Mouse (Mus musculus): ENCODE results near the gene Shq1. TPM values are rescaled to one million over a fixed set of nuclear protein-coding genes. Genes with fewer than 3 reads are reported as not detected.

Gene Shq1
- total RNA-seq (2021), result 8.3 and 8.4 TPM in 2 replicates
- long read RNA-seq, experiment 1, transcript Shq1-204 (11 exons, 1,990 nt), result major isoform, 15 of 19 reads
- long read RNA-seq, experiment 1, partial matches to known transcripts, result 0 of 19 reads
- long read RNA-seq, experiment 1, other reads (novel, unspliced or antisense), result 4 of 19 reads
- long read RNA-seq, experiment 2, transcript Shq1-204 (11 exons, 1,990 nt), result major isoform, 11 of 14 reads
- long read RNA-seq, experiment 2, partial matches to known transcripts, result 1 of 14 reads
- long read RNA-seq, experiment 2, other reads (novel, unspliced or antisense), result 2 of 14 reads

- DNase-seq, result peak; percentile 92
Observed at GRCm38 (mm10) chr6:100670880-100671344, at the start of gene Shq1. Gene Shq1 (minus strand): TSS chr6:100671157.

- no peak for DNase-seq
Observed at GRCm38 (mm10) chr6:100720098-100720501, 49.1 kb upstream of the Shq1 start.

- no peak for DNase-seq
Observed at GRCm38 (mm10) chr6:100716817-100717216, 45.9 kb upstream of the Shq1 start.

GRCm38 (mm10) chr6:100716152-100716551, 45.2 kb upstream of the Shq1 start:
- no peak for DNase-seq

GRCm38 (mm10) chr6:100715296-100715828, 44.4 kb upstream of the Shq1 start:
- no peak for DNase-seq

GRCm38 (mm10) chr6:100710866-100711265, 39.9 kb upstream of the Shq1 start:
- DNase-seq, result no peak

- DNase-seq, result no peak
Observed at GRCm38 (mm10) chr6:100710170-100710569, 39.2 kb upstream of the Shq1 start.

GRCm38 (mm10) chr6:100709483-100709882, 38.5 kb upstream of the Shq1 start:
- peak; percentile 68 for DNase-seq

GRCm38 (mm10) chr6:100708996-100709395, 38.0 kb upstream of the Shq1 start:
- DNase-seq, result no peak

- no peak for DNase-seq
Observed at GRCm38 (mm10) chr6:100708248-100708647, 37.3 kb upstream of the Shq1 start.

- DNase-seq, result no peak
Observed at GRCm38 (mm10) chr6:100707557-100707956, 36.6 kb upstream of the Shq1 start.

GRCm38 (mm10) chr6:100706861-100707260, 35.9 kb upstream of the Shq1 start:
- no peak for DNase-seq

GRCm38 (mm10) chr6:100705366-100705811, 34.4 kb upstream of the Shq1 start:
- DNase-seq, result no peak

GRCm38 (mm10) chr6:100704574-100705365, 33.8 kb upstream of the Shq1 start, which contains the start of gene Gxylt2:
Gene Gxylt2 (plus strand): TSS chr6:100704734.
- DNase-seq, result peak; percentile 39

GRCm38 (mm10) chr6:100704197-100704573, 33.2 kb upstream of the Shq1 start:
- no peak for DNase-seq

- DNase-seq, result no peak
Observed at GRCm38 (mm10) chr6:100700774-100701173, 29.8 kb upstream of the Shq1 start.

GRCm38 (mm10) chr6:100699986-100700385, 29.0 kb upstream of the Shq1 start:
- DNase-seq, result no peak

- DNase-seq, result no peak
Observed at GRCm38 (mm10) chr6:100686341-100686740, 15.4 kb upstream of the Shq1 start.

- no peak for DNase-seq
Observed at GRCm38 (mm10) chr6:100678636-100679035, 7.7 kb upstream of the Shq1 start.

- DNase-seq, result no peak
Observed at GRCm38 (mm10) chr6:100676461-100676860, 5.5 kb upstream of the Shq1 start.

GRCm38 (mm10) chr6:100674974-100675373, 4.0 kb upstream of the Shq1 start:
- no peak for DNase-seq

GRCm38 (mm10) chr6:100671401-100671800, 444 bp upstream of the Shq1 start:
- DNase-seq, result no peak

- DNase-seq, result peak; percentile 78
Observed at GRCm38 (mm10) chr6:100670370-100670841, 551 bp downstream of the Shq1 start.

All from adrenal gland, postnatal 14 days (tissue).